Mouse (Mus musculus) T-cell, adult 2 months (primary cell): ENCODE data around the gene Nsdhl.

ENCODE experiments used
- DNase-seq: peaks from one replicate; pipeline ENCODE4 v3.0.0; 2022; ENCODE audit warnings: low spot score

Nsdhl gene

DNA sequence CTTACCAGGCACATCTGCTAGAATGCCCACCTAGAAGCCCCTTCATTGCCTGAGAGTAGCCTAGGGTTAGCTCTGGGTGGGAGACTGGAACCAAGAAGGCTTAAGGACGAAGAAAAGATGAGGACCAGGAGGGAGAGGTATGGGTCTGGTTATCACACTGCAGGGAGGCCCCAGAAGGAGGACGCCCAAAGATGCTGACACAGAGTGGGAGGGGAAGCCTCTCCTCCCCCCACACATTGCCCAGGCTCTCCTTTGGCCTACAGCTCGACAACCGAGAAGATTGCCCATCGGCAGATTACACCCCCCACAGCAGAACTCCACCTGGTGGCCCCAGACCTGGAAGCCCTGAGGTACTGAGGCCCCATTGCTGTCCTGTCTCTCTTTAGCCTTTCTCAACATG lies 84.8 kb downstream of the Nsdhl start:
- no peak for DNase-seq

DNA sequence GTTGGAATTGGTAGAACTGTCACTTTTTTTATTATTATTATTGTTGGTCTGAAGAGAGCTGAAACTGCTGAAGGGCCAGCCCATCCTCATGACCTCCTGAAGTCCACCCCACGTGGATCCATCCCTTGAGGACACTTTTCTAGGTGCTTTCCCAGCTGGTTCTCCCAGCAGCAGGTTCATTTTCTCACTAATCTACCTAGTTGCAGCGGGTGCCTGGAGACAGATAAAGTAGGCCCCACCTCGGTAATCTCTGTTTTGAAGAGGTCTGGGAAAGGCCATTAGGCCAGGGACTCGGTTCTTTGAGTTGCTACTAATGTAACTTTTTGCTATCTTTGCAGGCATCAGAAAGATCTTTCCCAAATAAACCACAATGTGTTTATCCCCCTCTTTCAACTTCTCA lies 87.3 kb downstream of the Nsdhl start:
- DNase-seq = no peak

DNA sequence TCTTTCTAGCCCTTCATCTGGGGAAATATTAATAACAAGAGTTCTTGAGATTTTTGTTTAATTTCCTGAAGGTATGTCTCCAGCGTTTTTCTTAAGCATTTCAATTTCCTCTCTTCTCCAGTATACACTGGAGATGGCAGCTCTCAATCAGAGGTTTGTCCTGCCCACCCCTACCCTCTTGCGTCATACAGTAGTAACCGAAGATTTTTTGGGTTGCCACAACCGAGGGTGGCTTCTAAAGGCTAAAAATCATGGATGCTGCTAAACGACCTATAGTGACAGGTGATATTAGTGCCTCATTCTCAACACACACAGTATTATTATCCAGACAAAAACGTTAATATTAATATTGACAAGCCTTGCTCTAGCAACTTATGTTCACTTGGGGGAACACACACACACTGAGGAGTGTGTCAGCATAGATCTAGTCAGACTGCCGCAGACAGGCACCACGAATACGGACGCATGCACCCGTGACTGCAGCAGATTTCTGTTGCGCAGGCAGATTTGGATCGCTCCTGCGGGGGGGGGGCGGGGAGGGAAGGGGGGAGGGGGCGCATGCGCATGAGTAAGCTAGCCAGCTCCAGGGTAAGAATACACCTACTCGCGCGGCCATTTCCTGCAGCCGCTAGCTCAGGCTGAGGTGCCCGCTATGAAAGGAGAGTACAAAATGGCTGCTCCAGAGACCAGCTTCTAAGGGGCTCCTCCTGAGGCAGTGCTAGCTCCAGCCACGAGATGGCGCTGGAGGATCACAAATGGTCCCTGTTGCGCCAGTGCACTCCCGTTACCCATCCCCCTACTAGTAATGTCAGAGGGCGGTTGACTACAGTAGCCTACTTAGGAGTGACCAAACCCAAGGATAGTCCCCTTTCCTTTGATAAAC lies 89.5 kb downstream of the Nsdhl start:
- peak; percentile 91 for DNase-seq
